Mouse (Mus musculus) myocyte (in vitro differentiated cells): ENCODE data around the gene Fxyd1.

Experiments used
- CEBPB ChIP-seq: IDR thresholded peaks from 2 replicates; pipeline ENCODE4 v1.6.1; 2011; ENCODE audit warnings: mild to moderate bottlenecking, moderate library complexity; ENCODE audit not compliant: poor library complexity, insufficient read depth, severe bottlenecking
- POLR2A ChIP-seq: IDR thresholded peaks from one replicate; pipeline ENCODE4 v1.6.1; 2011; ENCODE audit warnings: low read depth, mild to moderate bottlenecking, control low read depth, moderate library complexity; ENCODE audit not compliant: insufficient read length
- POLR2AphosphoS2 ChIP-seq: IDR thresholded peaks from one replicate; pipeline ENCODE4 v1.6.1; 2011; ENCODE audit warnings: low read depth, control low read depth; ENCODE audit not compliant: insufficient read length
- TCF12 ChIP-seq: IDR thresholded peaks from one replicate; pipeline ENCODE4 v1.6.1; 2011; ENCODE audit warnings: mild to moderate bottlenecking, control low read depth; ENCODE audit not compliant: poor library complexity, insufficient read depth, severe bottlenecking

DNA sequence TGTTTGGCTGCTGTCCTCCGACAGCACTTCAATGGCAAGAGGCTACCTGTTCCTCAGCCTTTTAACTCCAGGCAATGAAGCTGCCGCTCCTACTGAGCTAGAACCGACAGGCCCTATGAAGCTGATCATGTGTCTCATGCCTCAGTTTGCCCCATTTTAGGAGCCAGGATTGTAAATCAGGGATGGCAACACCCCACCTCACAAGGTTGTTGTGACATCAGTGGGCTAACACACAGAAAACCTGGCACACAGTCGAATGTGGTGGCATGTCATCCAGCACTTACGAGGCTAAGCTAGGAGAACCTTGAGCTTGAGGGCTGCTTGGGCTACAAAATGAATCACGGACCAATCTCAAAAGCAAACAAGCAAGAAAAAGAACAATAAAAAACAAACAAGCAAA is 1.2 kb upstream of the Fxyd1 start:
- no peak for TF ChIP-seq CEBPB
- no peak for TF ChIP-seq POLR2A
- no peak for TF ChIP-seq POLR2AphosphoS2
- TF ChIP-seq TCF12, result no peak
